Mouse (Mus musculus) CD8-positive naive resting alpha-beta T cell, adult 2 months (primary cell): ENCODE data around the gene Tnnt3.

Source experiments
- DNase-seq, 2 experiments: peaks; one replicate each; pipeline ENCODE4 v3.0.0; 2022; ENCODE audit warnings: low read depth in 2 of 2, low spot score in 2 of 2

Tnnt3 gene

DNA sequence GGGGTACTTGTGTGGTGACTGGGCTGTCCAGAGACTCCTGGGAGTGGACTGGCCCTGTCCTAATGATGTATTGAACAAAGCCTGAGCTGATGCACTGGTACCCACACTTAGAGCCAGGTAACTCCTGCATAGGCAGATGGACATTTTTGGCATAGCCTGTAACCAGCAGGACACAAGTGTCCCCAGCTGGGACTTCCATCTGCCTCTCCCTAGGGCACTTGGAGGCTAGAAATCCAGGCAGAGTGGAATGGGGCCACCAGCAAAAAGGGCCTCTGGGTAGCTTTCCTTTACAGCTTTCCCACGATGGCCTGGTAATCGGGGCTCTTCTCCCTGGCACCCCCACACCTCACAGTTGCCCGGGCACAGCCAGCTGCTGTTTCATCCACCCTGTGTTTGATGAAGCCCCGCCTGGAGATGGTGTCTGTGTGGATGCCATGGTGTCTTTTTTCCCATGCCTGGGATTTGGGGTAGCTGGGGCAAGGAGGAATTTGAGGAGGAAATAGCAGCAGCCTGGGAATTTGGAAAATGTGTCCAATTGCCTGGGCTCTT lies 63.3 kb downstream of the Tnnt3 start:
- DNase-seq, result no peak

- DNase-seq, result no peak
Observed at GRCm38 (mm10) chr7:142563168-142563567, 64.5 kb downstream of the Tnnt3 start.

DNA sequence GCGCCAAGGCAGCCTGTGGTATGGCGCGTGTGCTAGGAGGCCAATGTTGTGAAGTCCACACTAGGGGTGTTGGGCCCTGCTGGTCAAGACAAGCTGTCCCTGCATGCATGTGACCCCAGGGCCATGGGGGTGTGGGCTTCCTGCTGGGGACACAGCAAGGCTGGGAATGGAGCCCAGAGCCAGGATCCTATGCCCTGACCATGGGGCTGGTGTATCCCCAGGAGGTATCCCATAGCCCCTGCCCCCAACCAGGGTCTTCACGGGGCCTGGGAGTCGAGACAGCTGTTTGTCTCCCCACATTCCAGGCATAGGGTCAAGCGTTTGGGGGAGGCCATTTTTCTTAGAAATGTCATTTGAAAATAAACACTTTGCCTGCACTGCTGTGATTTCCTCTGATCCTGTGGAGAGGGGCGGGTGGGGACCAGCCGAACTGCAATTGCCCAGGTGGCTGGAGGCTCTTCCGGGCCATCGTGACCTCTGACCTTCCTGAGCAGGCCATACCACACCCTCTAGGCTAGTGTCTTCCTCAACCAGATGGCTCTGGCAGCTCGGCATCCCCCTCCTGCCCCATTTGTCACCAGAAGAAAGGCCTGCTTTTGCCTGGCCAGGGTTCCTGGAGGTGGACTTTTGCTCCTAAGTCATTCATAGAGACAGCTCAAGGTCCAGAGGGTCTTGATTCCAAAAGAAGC lies 66.5 kb downstream of the Tnnt3 start:
- DNase-seq, result no peak
